Mouse (Mus musculus) lung, embryonic 14.5 days (tissue): Measurements from ENCODE around the gene Ing1. TPM values are rescaled to one million over a fixed set of nuclear protein-coding genes. Genes with fewer than 3 reads are reported as not detected.

Experiments used
- ATAC-seq: fragments of 200-750 bp; cut with Nextera tagmentation; 2 replicates; pipeline ENCODE4 v1.8.0; 2017; ENCODE audit warnings: mild to moderate bottlenecking, moderate TSS enrichment, moderate library complexity; ENCODE audit not compliant: insufficient read depth
- DNase-seq: peaks from one replicate; pipeline ENCODE4 v3.0.0-alpha.2; 2015
- H3K27ac ChIP-seq: fragments of 300-500 bp; sonication (generic); 2 replicates; pipeline ENCODE4 v1.5.1; 2014; ENCODE audit warnings: low read depth, mild to moderate bottlenecking, moderate library complexity
- H3K27me3 ChIP-seq: fragments of 300-500 bp; sonication (generic); 2 replicates; pipeline ENCODE4 v1.6.1; 2014; ENCODE audit warnings: low read length, control low read depth; ENCODE audit not compliant: insufficient read depth
- H3K36me3 ChIP-seq: fragments of 300-500 bp; sonication (generic); 2 replicates; pipeline ENCODE4 v1.6.1; 2014; ENCODE audit warnings: control low read depth; ENCODE audit not compliant: insufficient read depth
- H3K4me1 ChIP-seq: fragments of 300-500 bp; sonication (generic); 2 replicates; pipeline ENCODE4 v1.6.1; 2014; ENCODE audit warnings: antibody characterized with exemption, control low read depth; ENCODE audit not compliant: insufficient read depth
- H3K4me2 ChIP-seq: fragments of 300-500 bp; sonication (generic); 2 replicates; pipeline ENCODE4 v1.6.1; 2014; ENCODE audit warnings: mild to moderate bottlenecking
- H3K4me3 ChIP-seq: fragments of 300-500 bp; sonication (generic); 2 replicates; pipeline ENCODE4 v1.5.1; 2014; ENCODE audit warnings: low read depth, low read length
- H3K9ac ChIP-seq: fragments of 300-500 bp; sonication (generic); 2 replicates; pipeline ENCODE4 v1.6.1; 2014
- H3K9me3 ChIP-seq: fragments of 300-500 bp; sonication (generic); 2 replicates; pipeline ENCODE4 v1.6.1; 2016; ENCODE audit warnings: low read depth, low read length, control low read depth
- CTCF ChIP-seq: IDR thresholded peaks from 2 replicates; pipeline ENCODE4 v1.5.1; 2016; ENCODE audit warnings: antibody characterized with exemption, low read depth
- WGBS: fragments of 180-500 bp; shearing (Covaris S2); extraction: QIAGEN DNeasy Blood & Tissue Kit; methylation state at CpG from one replicate; pipeline ENCODE4 v1.1.7; 2014; 5-methylcytosine and 5-hydroxymethylcytosine counted together
- polyA plus RNA-seq: library from polyadenylated mRNA; unstranded; fragments of >200 nt; fragmentation: Nextera tagmentation; extraction: Ambion mirVana; gene quantifications from 2 replicates; pipeline ENCODE4 v1.2.1, GENCODE M21; 2014

The Ing1 gene
- polyA plus RNA-seq, 1 experiment from 2014 or later: 39.5 TPM

GRCm38 (mm10) chr8:11534494-11534893, 20.9 kb upstream of the Ing1 start:
- ATAC-seq (no peak), DNase-seq (no peak)
- H3K36me3 ChIP-seq: peaks cover 48% of the 10 kb centered on the region
- H3K27me3 ChIP-seq: no peaks in the 10 kb centered on the region
- TF ChIP-seq CTCF: no peak
- no peak overlapping the region for H3K4me3 ChIP-seq
- WGBS: 58% methylated on average over 9 of the region's 9 CpGs
- no peaks in the 10 kb centered on the region for H3K4me1 ChIP-seq
- no peaks in the 10 kb centered on the region for H3K9me3 ChIP-seq
- H3K27ac ChIP-seq: no peak overlapping the region
- no peak overlapping the region for H3K9ac ChIP-seq
- no peak overlapping the region for H3K4me2 ChIP-seq

GRCm38 (mm10) chr8:11539049-11539448, 16.3 kb upstream of the Ing1 start:
- Histone ChIP-seq H3K4me3 (no peak overlapping the region), H3K9me3 (no peaks in the 10 kb centered on the region), H3K27ac (no peak overlapping the region), H3K36me3 (peaks cover 65% of the 10 kb centered on the region), H3K4me2 (no peak overlapping the region), H3K9ac (no peak overlapping the region), H3K4me1 (no peaks in the 10 kb centered on the region), H3K27me3 (no peaks in the 10 kb centered on the region)
- TF ChIP-seq CTCF: no peak
- no peak for DNase-seq
- no peak for ATAC-seq
- WGBS: 91% methylated on average over 4 of the region's 4 CpGs

GRCm38 (mm10) chr8:11540182-11540581, 15.2 kb upstream of the Ing1 start:
- WGBS: 92% methylated on average over 8 of the region's 8 CpGs
- H3K27ac ChIP-seq: no peak overlapping the region
- no peak for ATAC-seq
- DNase-seq: no peak
- no peaks in the 10 kb centered on the region for H3K4me1 ChIP-seq
- TF ChIP-seq CTCF: no peak
- peaks cover 58% of the 10 kb centered on the region for H3K36me3 ChIP-seq
- no peak overlapping the region for H3K4me2 ChIP-seq
- no peaks in the 10 kb centered on the region for H3K9me3 ChIP-seq
- no peaks in the 10 kb centered on the region for H3K27me3 ChIP-seq
- no peak overlapping the region for H3K4me3 ChIP-seq
- H3K9ac ChIP-seq: no peak overlapping the region

- Histone ChIP-seq H3K4me3 (no peak overlapping the region), H3K9ac (no peak overlapping the region), H3K36me3 (peaks cover 50% of the 10 kb centered on the region), H3K4me1 (no peaks in the 10 kb centered on the region), H3K4me2 (no peak overlapping the region), H3K27ac (no peak overlapping the region), H3K27me3 (no peaks in the 10 kb centered on the region), H3K9me3 (no peaks in the 10 kb centered on the region)
- TF ChIP-seq CTCF: no peak
- ATAC-seq: no peak
- DNase-seq: no peak
- WGBS: 88% methylated on average over 12 of the region's 12 CpGs
Observed at GRCm38 (mm10) chr8:11542031-11542430, 13.3 kb upstream of the Ing1 start.

GRCm38 (mm10) chr8:11542866-11543265, 12.5 kb upstream of the Ing1 start:
- H3K36me3 ChIP-seq: peaks cover 52% of the 10 kb centered on the region
- TF ChIP-seq CTCF: no peak
- H3K9ac ChIP-seq: no peak overlapping the region

GRCm38 (mm10) chr8:11544386-11544785, 11.0 kb upstream of the Ing1 start:
- Histone ChIP-seq H3K9ac (no peak overlapping the region), H3K4me2 (no peak overlapping the region), H3K4me1 (no peaks in the 10 kb centered on the region), H3K27me3 (no peaks in the 10 kb centered on the region), H3K9me3 (no peaks in the 10 kb centered on the region), H3K36me3 (peaks cover 47% of the 10 kb centered on the region), H3K27ac (no peak overlapping the region), H3K4me3 (no peak overlapping the region)
- peak; percentile 63 for TF ChIP-seq CTCF
- peak; percentile 55 for DNase-seq
- 53% methylated on average over 3 of the region's 3 CpGs for WGBS
- no peak for ATAC-seq

More at GRCm38 (mm10) chr8:11542866-11543265, 12.5 kb upstream of the Ing1 start:
- no peak overlapping the region for H3K27ac ChIP-seq
- no peaks in the 10 kb centered on the region for H3K27me3 ChIP-seq
- no peaks in the 10 kb centered on the region for H3K4me1 ChIP-seq
- 86% methylated on average over 4 of the region's 4 CpGs for WGBS
- DNase-seq (no peak), ATAC-seq (no peak)
- no peaks in the 10 kb centered on the region for H3K9me3 ChIP-seq
- H3K4me2 ChIP-seq: no peak overlapping the region
- H3K4me3 ChIP-seq: no peak overlapping the region

GRCm38 (mm10) chr8:11547063-11547462, 8.3 kb upstream of the Ing1 start:
- DNase-seq: peak; percentile 30
- Histone ChIP-seq H3K4me3 (no peak overlapping the region), H3K4me2 (no peak overlapping the region), H3K9me3 (no peaks in the 10 kb centered on the region), H3K4me1 (no peaks in the 10 kb centered on the region; the same call in 1 of the 2 replicates), H3K36me3 (peaks cover 22% of the 10 kb centered on the region), H3K9ac (no peak overlapping the region), H3K27me3 (no peaks in the 10 kb centered on the region), H3K27ac (no peak overlapping the region)
- WGBS: 61% methylated on average over 6 of the region's 6 CpGs
- ATAC-seq: no peak
- peak; percentile 65 for TF ChIP-seq CTCF

GRCm38 (mm10) chr8:11549706-11550105, 5.7 kb upstream of the Ing1 start:
- peak; percentile 69 for TF ChIP-seq CTCF
- Histone ChIP-seq H3K4me3 (peak overlapping the region; percentile 72), H3K4me1 (no peaks in the 10 kb centered on the region; the same call in 1 of the 2 replicates), H3K9me3 (no peaks in the 10 kb centered on the region), H3K27me3 (no peaks in the 10 kb centered on the region), H3K4me2 (peak overlapping the region; percentile 60), H3K36me3 (peaks cover 11% of the 10 kb centered on the region), H3K27ac (peak overlapping the region; percentile 85), H3K9ac (peak overlapping the region; percentile 76)
- ATAC-seq: no peak
- peak; percentile 84 for DNase-seq
- 19% methylated on average over 7 of the region's 7 CpGs for WGBS
